Mouse (Mus musculus) gastrocnemius, postnatal 10 days (tissue): ENCODE results near the gene Adgrl1. TPM values are rescaled to one million over a fixed set of nuclear protein-coding genes. Genes with fewer than 3 reads are reported as not detected.
A peak's percentile ranks its signal among the peaks of the same experiment; 100 is the strongest.

Experiments used
- DNase-seq: peaks from one replicate; pipeline ENCODE4 v3.0.0; 2021; ENCODE audit warnings: mixed read lengths
- total RNA-seq, 2 experiments: library from RNA; stranded (reverse); gene quantifications; 2 replicates each; pipeline ENCODE4 v1.2.3; 2021

Adgrl1 gene
- total RNA-seq, 2 experiments from 2014 or later = 19.6 to 25.2 TPM

DNA sequence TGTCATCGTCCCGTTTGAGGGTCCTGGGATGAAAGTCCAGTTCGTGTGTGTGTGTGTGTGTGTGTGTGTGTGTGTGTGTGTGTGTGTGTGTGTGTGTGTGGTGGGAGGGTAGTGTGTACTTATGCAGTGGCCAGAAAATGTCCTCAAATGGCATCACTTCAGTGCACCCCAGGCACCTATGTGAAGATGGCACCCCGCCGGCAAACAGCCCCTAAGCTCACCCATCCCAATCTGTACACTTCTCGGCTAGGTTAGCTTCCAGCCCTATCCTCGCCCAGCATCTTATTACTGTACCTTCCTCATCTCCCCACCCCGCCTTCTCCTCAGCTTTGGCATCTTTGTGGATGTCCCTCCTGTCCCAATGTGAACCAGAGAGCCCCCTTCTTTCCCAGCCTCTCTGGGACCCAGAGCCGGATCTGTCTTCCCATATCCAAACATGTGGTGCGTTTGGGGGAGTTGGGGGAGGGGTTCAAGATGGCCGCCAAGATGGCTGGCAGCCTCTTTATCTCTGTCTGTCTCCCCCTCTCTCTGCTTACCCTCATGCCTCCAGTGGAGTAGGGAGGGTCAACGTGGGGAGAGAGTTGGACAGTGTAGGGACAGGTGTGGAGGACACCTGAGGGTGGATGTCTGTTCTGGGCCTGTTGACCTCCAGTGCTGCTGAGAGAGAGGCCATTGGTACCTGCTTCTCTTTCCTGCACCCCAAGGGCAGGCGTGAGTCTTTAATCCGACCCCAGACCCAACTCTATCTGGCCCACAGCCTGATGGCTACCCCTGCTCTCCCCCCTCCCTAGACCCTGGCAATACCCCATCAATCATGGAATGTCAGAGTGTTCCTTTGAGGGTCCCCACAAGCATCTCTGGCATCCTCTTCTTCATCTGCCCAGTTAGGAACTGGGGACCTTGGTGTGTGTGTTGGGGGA is 1.9 kb downstream of the Adgrl1 start:
- DNase-seq = no peak

DNA sequence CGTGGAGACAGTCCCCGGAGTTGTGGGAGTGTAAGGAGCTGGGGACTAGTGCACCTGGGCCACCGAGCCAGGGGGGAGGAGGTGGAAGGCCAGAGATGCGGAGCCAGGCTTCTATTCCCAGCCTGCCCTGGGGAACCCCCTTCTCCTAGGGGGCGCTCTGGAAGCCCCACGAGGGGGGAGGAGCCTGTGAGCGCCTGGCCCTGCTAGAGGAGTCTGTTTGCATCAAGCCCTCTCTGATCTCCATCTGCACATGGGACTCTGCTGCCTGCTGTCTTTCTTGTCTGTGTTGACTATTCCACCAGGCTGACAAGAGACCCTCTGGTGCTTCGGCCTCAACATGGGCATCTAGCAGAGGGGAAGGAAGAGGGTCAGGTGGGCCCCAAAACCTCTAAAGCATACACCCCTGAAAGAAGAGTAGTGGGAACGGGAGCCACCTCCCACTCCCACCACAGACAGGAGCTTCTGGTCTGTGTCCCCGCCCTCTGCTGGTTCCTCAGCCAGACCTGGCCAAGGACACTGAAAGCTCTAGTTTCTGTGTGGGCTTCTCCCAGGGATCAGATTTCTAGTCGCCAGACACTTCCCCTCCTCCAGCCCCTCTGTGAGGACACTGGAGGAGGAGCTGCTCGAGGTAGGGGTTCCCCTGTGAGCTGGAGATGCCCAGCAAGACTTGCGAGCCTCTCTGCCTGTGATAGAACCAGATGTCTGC is 3.2 kb downstream of the Adgrl1 start:
- no peak for DNase-seq

DNA sequence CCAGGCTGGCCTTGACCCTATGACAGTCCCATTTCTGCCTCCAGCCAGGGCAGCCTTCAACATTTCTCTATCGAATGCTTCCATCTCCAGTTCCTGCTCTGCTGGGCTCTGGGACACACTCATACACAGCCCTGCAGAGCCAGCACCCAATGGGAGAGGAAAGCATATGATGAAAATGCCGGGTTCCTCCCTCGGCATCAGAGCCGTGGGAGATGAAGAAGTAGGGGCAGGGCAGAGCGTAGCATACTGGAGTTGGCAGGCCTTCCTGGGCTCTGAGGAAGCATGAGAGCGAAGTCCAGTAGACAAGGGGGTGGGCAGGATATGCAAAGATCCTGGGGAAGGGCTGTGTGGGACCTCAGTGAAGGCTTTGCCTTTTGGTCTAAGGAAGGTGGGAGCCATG is 8.7 kb downstream of the Adgrl1 start:
- no peak for DNase-seq

DNA sequence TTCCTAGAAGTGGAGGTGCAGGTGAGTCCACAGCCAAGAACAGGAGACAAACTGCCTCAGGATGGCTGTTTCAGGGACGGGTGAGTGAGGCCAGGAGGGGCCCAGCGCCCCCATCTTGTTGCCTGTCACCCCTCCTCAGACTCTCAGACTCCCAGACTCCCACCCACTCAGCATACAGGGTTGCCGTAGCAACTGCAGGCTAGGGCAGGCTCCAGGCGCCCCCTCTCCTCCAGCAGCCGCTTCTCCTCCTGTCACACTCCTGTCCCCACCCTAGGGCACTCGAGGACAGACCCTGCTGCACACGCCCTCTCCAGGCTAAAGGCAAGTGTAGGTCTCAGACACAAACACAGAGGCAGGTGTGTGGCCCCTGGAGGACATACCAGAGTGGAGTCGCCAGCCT is 9.4 kb downstream of the Adgrl1 start:
- no peak for DNase-seq

DNA sequence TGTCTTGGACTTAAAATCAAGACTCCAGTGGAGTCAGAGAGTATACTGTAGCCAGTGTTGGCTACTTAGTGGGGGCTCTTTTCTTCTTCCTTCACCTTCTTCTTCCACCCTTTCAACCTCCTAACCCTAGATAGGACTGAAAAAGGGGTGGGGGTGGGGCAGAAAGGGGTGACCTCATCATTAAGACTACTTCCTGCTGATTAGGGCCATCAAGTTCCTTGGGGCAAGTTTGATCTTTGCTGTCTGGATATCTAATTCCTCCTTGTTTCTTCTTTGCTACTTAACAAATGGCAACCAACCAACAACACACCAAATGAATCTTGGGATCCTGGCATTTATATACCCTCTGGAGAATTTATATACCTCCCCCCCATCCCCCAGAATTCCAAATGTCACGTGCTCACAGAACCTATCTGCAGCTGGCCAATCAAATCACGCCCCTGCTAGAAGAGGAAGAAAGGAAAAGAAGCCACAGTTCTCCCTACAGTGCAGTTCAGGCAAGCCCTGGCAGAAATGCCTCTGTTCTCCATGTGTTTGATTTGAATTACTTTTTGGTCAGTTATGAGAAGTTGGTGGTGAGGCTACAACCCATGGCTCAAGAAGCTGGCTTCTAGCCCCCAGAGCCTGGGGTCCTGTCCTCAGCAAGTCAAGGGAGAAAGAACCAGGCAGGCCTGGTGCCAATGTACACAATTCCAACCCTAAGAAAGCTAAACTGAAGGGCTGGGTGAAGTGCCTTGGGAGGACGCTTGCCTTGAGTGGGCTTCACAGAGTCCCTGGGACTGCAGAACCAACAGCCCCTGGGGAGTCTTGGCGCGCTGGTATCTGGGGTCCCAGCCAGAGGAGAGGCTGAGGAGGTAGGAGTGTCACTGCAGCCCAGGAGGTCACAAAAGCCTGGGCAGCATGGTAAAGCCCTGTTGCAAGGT is 12.2 kb downstream of the Adgrl1 start:
- DNase-seq = no peak

DNA sequence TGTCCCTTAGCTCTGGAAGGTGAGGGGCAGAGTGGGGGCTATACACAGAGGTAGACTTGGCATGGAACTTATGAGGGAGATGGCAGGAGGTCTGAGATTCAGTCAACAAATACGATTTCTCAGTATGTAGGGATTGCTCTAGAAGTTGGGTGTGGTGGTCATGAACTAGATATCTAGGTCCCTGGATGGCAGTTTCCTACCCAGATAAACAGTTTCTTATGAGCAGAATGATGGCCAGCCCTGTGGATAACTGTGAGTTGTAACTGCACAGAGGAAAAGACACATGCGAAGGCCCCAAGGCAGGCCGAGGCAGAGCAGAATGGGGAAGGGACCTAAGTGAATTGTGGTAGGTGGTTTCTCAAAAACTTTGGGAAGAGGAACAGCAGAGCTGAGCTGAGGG is 14.3 kb downstream of the Adgrl1 start:
- DNase-seq = no peak

DNA sequence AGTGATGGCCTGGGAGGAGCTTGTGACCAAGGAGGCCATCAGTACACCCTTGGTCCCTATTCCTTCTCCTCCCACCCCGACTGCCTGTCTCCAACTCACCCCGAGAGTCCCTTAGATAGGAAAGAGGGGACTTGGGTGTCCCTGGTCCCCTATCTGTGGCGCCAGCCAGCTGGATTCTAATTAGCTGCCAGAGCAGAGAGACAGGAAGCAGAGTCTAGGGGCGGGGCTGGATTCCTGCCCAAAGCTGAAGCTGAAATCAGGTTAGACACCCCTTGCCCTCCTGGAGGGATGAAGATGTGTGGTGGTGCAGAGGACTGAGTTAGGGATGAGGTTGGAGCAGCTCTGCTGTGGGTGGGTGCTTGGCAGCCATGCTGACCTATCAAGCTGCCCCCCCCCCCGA is 15.0 kb downstream of the Adgrl1 start:
- DNase-seq = no peak

DNA sequence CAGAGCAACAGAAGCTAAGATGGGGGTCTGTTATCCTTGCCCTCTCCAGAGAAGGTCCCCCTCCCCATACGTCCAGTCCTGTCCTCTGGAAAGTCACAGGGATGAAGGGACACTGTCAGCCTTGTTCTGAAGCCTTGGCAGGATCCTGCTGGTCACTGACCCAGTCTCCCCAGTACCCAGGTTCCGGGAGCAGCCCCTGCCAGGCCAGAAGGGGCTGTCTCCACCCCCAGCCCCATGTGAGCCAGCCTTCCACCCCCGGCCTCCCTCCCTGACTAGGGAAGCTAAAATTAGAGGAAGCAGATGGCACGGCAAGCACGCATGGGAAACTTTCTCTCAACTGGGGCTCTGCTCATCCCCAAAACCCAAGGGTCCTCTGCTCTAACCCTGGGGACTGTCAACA is 16.1 kb downstream of the Adgrl1 start:
- no peak for DNase-seq

DNA sequence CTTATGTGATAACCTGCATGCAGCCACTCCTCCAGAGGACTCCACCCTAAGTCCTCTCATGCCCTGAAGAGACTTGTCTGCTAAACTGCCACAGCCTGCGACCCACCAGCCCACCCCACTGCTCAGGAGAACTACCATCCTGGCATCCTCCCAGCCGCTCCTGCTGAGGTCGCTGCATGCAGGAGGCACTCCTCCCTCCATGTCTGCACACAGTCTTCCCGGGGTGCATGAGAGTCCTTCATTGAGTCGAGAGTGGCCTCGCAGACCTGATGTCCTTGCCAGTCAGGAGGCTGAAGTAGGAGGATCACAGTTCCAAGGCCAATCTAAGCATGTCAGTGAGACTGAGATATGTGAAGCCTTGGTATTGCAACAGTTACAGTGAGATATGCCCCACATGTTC is 17.7 kb downstream of the Adgrl1 start:
- DNase-seq = no peak

DNA sequence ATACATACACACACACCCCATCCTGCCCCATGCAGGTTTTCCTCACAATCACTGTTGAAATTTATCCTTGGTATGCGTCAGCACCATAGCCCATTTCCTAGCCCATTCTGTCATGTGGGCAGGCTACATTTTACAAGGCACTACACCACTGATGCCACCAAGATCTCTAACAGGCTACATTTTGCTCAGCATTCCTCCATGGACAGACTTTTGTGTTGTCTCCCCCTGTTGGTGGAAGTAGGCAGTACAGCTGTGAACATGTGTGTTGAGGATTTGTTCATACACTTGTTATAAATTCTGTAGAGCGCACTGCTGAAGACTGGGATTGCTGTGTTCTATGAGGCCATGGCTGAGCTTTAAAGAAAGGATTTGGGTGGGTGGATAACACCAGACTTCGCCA is 21.7 kb downstream of the Adgrl1 start:
- DNase-seq = peak; percentile 83

DNA sequence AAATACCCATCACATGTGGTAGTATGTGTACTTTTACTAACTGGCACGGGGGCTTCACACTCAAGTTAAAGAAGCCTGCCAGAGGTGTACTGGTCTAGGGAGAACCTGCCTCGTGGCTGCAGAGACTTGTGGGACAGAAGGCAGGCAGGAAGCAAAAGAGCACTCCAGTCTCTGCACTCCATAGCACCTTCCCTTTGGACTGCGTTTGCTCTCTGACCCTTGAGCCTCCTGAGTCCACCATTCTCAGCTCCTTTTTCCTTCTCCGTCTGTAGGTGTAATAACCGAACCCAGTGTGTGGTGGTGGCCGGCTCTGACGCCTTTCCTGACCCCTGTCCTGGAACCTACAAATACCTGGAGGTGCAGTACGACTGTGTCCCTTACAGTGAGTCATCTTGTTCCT is 22.8 kb downstream of the Adgrl1 start:
- DNase-seq = no peak

DNA sequence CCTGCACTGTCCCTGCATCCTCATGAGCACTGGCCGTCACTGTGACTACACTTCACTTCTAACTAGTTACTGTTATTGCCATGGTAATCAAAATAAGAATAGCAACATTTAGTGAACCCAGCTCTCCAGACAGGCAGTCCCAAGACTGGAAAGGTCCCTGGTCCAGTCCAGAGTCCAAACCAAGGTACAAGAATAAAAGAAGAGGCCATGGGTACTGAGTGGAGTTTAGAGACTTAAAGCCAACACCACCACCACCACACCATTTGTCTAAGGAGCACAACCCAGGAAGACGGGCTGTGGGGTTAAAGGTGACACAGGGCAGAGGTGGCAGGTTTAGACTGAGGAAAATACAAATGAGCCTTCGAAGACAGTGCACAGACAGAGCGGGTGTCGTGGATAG is 24.7 kb downstream of the Adgrl1 start:
- DNase-seq = no peak

DNA sequence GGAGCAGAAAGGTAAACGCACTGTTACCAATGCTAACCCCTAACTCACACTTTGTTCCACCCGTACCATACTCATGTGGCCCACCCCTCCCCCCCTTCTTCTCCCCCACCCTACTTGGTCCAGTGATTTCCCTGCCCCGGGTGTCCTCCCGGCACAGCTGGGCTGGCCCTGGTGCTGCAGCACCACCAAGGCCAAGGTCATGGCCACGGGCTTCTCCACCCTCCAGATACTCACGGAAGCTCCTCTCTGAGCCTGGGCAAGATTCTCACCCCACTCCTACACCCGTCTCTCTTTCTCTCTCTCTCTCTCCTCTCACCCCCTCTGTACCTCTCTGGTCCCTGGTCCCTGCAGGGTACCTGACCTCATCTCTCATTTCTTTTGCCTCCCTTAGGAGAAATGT is 26.4 kb downstream of the Adgrl1 start:
- no peak for DNase-seq

DNA sequence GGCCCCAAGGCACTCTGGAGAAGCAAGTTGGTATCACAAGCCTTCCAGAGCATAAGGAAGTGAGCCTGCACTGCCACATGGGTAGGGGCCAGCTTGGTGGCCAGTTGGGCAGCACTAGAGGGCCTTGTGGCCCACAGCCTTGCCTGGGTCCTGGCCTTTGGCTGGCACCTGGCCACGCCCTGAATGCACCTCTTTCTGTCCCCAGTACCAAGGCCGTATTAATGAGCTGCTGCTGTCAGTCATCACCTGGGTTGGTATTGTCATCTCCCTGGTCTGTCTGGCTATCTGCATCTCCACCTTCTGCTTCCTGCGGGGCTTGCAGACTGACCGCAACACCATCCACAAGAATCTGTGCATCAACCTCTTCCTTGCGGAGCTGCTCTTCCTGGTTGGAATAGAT is 34.3 kb downstream of the Adgrl1 start:
- DNase-seq = no peak

DNA sequence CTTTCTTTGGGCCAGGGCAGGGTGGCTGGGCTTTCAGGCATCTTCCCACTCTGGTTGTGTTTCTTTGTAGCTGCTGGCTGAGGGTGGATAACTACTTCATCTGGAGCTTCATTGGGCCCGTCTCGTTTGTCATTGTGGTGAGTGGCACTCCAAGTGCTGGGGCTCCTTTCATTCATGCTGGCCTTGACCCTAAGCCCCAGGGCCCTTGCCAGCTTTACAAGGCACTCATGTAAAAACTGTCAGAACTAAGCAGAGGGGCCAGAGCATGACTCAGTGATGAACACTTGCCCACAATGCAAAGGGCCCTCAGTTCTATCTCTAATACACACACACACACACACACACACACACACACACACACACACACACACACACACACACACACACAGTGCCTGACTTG is 35.1 kb downstream of the Adgrl1 start:
- DNase-seq = no peak

DNA sequence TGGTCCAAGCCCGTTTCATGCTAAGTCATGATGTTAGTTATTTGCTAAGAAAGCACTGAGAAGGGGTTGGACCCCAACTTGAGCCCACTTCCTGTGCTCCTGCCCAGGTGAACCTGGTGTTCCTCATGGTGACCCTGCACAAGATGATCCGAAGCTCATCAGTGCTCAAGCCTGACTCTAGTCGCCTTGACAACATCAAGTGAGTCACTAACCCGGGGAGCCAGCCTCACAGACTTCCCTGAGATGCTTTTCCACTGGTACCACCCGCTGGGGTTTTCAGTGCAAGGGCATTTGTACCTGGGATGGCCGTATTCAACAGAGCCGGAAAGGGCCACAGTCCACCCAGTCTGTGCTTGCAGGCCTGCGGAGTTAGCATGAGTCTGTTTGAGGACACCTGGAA is 35.5 kb downstream of the Adgrl1 start:
- no peak for DNase-seq

DNA sequence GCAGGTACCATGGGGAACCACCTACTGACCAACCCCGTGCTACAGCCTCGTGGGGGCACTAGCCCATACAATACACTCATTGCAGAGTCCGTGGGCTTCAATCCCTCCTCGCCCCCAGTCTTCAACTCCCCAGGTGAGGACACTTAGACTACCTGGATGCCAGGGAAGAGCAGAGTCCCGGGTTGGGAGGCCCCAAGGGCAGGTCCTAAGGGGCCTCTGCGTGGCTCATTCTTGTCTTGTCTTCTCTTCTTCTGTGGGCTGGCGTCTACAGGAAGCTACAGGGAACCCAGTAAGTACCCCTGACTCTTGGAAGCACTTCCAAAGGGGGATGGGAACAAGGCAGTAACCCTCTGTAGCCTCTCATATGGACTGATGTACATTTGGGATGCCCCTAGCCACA is 37.7 kb downstream of the Adgrl1 start:
- no peak for DNase-seq

DNA sequence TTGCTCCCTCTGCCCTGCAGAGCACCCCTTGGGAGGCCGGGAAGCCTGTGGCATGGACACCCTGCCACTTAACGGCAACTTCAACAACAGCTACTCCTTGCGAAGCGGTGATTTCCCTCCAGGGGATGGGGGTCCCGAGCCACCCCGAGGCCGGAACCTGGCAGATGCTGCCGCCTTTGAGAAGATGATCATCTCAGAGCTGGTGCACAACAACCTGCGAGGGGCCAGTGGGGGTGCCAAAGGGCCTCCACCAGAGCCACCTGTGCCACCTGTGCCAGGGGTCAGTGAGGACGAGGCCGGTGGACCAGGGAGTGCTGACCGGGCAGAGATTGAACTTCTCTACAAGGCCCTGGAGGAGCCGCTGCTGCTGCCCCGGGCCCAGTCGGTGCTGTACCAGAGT is 38.4 kb downstream of the Adgrl1 start:
- no peak for DNase-seq

DNA sequence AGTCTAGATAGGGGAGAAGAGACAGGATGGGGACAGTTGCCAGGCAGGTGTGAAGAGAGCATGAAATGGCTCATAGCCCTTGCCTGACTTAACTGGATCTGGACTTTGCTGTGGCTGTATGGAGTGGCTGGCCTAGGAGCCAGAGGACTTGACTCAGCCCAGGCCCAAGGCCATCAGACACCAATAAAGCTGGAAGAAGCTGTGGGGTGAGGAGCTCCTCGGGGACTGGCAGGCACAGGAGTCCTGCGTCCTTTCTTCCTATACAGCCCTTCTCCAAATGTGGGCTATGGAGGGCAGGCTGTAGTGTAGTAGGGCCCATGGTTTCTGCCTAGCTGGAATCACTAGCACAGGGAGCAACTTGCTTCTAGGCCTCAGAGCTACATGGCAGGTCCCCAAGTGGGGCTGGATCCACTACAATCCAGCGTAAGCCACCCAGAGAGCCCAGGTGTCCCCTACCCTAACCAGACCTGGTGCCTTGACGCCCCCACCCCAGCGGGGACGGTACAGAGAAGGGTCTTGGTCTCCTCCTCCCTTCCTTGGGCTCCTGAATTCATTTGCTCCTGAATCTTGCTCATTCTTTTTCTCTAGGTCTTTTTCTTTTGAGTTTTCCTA is 41.3 kb downstream of the Adgrl1 start:
- DNase-seq = no peak

DNA sequence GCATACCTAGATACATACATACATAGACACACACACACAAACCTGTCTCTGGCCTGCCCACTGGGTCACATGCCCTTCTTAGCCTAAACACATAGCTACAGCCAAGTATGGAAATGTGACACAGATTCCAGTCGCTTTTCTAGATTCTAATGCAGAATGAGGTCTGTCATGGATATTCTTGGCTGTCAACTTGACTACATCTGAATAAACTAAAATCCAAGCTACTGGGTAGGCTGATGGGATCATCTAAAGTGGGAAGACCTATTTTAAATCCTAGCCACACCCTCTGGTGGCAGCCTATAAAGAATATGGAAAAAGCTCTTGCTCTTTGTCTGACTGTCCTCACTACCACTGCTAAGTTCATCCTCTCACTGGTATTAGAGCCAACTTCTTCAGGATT is 42.5 kb downstream of the Adgrl1 start:
- DNase-seq = no peak

DNA sequence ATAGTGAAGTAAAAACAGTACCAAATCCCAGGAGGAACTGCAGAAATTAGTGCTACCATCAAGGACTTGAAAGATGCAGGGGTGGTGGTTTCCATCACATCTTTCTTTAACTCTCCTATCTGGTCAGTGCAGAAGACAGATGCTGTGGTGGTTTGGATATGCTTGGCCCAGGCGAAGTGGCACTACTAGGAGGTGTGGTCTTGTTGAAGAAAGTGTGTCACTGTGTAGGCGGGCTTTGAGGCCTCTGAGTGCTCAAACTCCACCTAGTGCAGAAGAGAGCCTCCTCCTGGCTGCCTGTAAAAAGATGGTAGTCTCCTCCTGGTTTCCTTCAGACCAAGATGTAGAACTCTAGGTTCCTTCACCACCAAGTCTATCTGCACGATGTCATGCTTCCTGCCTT is 45.6 kb downstream of the Adgrl1 start:
- DNase-seq = no peak

DNA sequence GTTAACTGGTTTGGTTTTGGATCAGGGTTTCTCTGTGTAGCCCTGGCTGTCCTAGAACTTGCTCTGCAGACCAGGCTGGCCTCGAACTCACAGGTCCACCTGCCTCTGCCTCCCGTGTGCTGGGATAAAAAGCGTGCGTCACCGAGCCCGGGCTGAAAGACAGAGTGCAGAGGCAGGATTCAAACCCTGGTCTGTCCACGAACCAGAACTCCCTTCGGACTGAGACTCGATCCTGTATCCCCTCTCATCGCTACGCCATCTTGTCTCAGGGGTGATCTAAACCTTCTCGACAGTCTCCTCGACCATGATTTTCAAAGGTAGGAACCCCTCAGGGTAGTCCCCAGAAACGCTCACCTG is 54.8 kb downstream of the Adgrl1 start:
- DNase-seq = no peak
